8 mouse cellular contexts compared by ENCODE assay signal in the genomic region with DNA sequence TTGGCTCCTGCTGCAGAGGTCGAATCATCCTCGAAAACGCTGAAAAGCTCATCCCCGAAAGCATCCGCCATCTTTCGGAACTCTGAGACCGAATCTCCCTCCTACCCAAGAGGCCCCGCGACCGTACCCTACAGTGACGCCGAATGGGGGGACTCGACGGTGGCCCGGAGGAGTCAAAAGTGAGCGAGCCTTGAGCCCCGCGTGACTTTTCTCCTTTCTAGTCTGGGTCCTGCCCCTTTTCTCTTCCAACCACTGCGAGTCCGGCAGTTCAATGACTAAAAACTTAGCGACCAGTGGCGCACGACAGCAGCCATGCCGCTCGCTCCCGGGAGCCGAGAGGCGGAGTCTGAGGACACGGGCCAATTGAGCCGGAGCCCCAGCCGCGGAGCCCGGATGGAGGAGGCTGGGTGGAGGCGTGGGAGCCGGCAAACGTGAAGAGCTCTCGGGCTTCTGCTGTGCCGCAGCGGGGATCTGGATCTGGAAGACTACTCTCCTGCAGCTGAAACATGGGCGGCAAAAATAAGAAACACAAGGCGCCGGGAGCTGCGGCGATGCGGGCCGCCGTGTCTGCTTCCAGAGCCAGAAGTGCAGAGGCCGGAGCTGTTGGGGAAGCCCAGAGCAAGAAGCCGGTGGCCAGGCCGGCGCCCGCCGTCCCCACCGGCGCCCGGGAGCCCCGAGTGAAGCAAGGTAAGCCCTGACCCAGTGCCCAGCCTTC. TPM values are rescaled to one million over a fixed set of nuclear protein-coding genes. Genes with fewer than 3 reads are reported as not detected.
DNase-seq lines count a peak whose midpoint lies in the region; ATAC-seq lines count a peak whose summit lies in the region.

Mtrex (minus strand) TSS at position 112 of the 715 bp plus-strand sequence.
Dhx29 (plus strand) TSS at position 168 of the 715 bp plus-strand sequence.

- peak within 1 kb of the TSS; percentile 73 to 86 for H3K27ac ChIP-seq in heart, embryonic 14.5 days (replicated peaks in 1 of 2; ENCODE audit: control insufficient read depth in 1 of 2, insufficient read depth in 1 of 2, low read depth in 2 of 2, low read length in 2 of 2)
- peak within 1 kb of the TSS; percentile 92 for H3K27ac ChIP-seq in liver, embryonic 13.5 days
- H3K27ac ChIP-seq in stomach, embryonic 16.5 days (ENCODE audit: low read length) = peak within 1 kb of the TSS; percentile 85

- peaks cover 26% of the 10 kb centered on the region for H3K36me3 ChIP-seq in heart, embryonic 14.5 days (ENCODE audit: control insufficient read depth, insufficient read depth, low read length)
- H3K36me3 ChIP-seq in liver, embryonic 13.5 days = peaks cover 18% of the 10 kb centered on the region
- no peaks in the 10 kb centered on the region for H3K36me3 ChIP-seq in stomach, embryonic 16.5 days (ENCODE audit: control insufficient read depth, insufficient read depth, low read length)

- H3K27me3 ChIP-seq in heart, embryonic 14.5 days (ENCODE audit: control insufficient read depth, insufficient read depth, low read length) = no peaks in the 10 kb centered on the region
- H3K27me3 ChIP-seq in liver, embryonic 13.5 days = no peaks in the 10 kb centered on the region
- H3K27me3 ChIP-seq in stomach, embryonic 16.5 days (ENCODE audit: control insufficient read depth, insufficient read depth, low read length) = no peaks in the 10 kb centered on the region

- H3K4me3 ChIP-seq in heart, embryonic 14.5 days (ENCODE audit: control insufficient read depth in 1 of 2, insufficient read depth in 1 of 2, low read depth in 1 of 2, low read length in 2 of 2) = peak within 1 kb of the TSS; percentile 75 to 94
- H3K4me3 ChIP-seq in liver, embryonic 13.5 days (replicated peaks) = peak within 1 kb of the TSS; percentile 89
- H3K4me3 ChIP-seq in stomach, embryonic 16.5 days (replicated peaks; ENCODE audit: low read length) = peak within 1 kb of the TSS; percentile 95

- under 1% methylated on average over 57 of the region's 57 CpGs for WGBS in heart, embryonic 14.5 days
- under 1% methylated on average over 57 of the region's 57 CpGs for WGBS in liver, embryonic 13.5 days (ENCODE audit: insufficient replicate concordance)
- under 1% methylated on average over 57 of the region's 57 CpGs for WGBS in stomach, embryonic 16.5 days

- H3K9ac ChIP-seq in heart, embryonic 14.5 days (ENCODE audit: low read length) = peak within 1 kb of the TSS; percentile 90
- peak within 1 kb of the TSS; percentile 89 for H3K9ac ChIP-seq in liver, embryonic 13.5 days
- H3K9ac ChIP-seq in stomach, embryonic 16.5 days (ENCODE audit: low read length) = peak within 1 kb of the TSS; percentile 83

- peaks cover 4 to 22% of the 10 kb centered on the region in 2 experiments; a peak in 3 of 4 replicates for H3K4me1 ChIP-seq in heart, embryonic 14.5 days (ENCODE audit: control insufficient read depth in 2 of 2, insufficient read depth in 2 of 2, low read length in 2 of 2)
- H3K4me1 ChIP-seq in liver, embryonic 13.5 days (replicated peaks) = peaks cover 35% of the 10 kb centered on the region
- peaks cover 15% of the 10 kb centered on the region for H3K4me1 ChIP-seq in stomach, embryonic 16.5 days (ENCODE audit: control insufficient read depth, insufficient read depth, low read length)

- H3K9me3 ChIP-seq in heart, embryonic 14.5 days (ENCODE audit: control insufficient read depth, low read length) = no peaks in the 10 kb centered on the region
- no peaks in the 10 kb centered on the region for H3K9me3 ChIP-seq in liver, embryonic 13.5 days (replicated peaks)
- H3K9me3 ChIP-seq in stomach, embryonic 16.5 days (replicated peaks; ENCODE audit: control insufficient read depth, low read length) = no peaks in the 10 kb centered on the region

- peak; percentile 92 for ATAC-seq in CD4-positive, CD25-positive, alpha-beta regulatory T cell, adult 4 months
- ATAC-seq in heart, embryonic 14.5 days (ENCODE audit: insufficient number of reproducible peaks, insufficient read depth, low FRiP score, low read depth) = peak; percentile 98
- peak; percentile 97 for ATAC-seq in liver, embryonic 13.5 days (ENCODE audit: low read depth)
- peak; percentile 98 for ATAC-seq in stomach, embryonic 16.5 days (ENCODE audit: insufficient read depth, low FRiP score)

- peak within 1 kb of the TSS; percentile 71 for H3K4me2 ChIP-seq in heart, embryonic 14.5 days (ENCODE audit: low read length)
- peak within 1 kb of the TSS; percentile 82 for H3K4me2 ChIP-seq in liver, embryonic 13.5 days
- peak within 1 kb of the TSS; percentile 62 for H3K4me2 ChIP-seq in stomach, embryonic 16.5 days (ENCODE audit: low read depth, low read length)

- peak; percentile 91 for DNase-seq in c-Kit-negative CD71-positive TER-119-positive erythroid progenitor cells, embryonic 14.5 days (ENCODE audit: low read depth, low spot score)
- peak; percentile 95 for DNase-seq in fibroblast of lung, adult 2 months (ENCODE audit: low read depth)
- DNase-seq in kidney, postnatal 14 days = peak; percentile 99
- peak; percentile 96 for DNase-seq in liver, embryonic 13.5 days
- peak; percentile 99 for DNase-seq in neural tube, embryonic 10.5 days (ENCODE audit: extremely low spot score, low spot score)

RNA-seq across cellular contexts. Expression of gene Mtrex, which starts in this region (rescaled TPM):
- polyA plus RNA-seq in CD4-positive, CD25-positive, alpha-beta regulatory T cell, adult 4 months (2017; shearing (Covaris generic)) = 10 to 100 TPM; 61.6 to 74.8 TPM
- 46.2 and 48.6 TPM in 2 replicates for polyA plus RNA-seq in heart, embryonic 14.5 days (2014; fragmentation: Nextera tagmentation; extraction: Ambion mirVana)
- 42.2 and 56.3 TPM in 2 replicates for polyA plus RNA-seq in liver, embryonic 13.5 days (2015; fragmentation: Nextera tagmentation; extraction: Ambion mirVana)
- 62.5 and 63.7 TPM in 2 replicates for polyA plus RNA-seq in stomach, embryonic 16.5 days (2015; fragmentation: Nextera tagmentation; extraction: Ambion mirVana)

RNA-seq across cellular contexts. Expression of gene Dhx29, which starts in this region (rescaled TPM):
- 10 to 100 TPM; 10.7 to 14.2 TPM for polyA plus RNA-seq in CD4-positive, CD25-positive, alpha-beta regulatory T cell, adult 4 months (2017; shearing (Covaris generic))
- 11.8 and 16.7 TPM in 2 replicates for polyA plus RNA-seq in heart, embryonic 14.5 days (2014; fragmentation: Nextera tagmentation; extraction: Ambion mirVana)
- 13.2 and 14.4 TPM in 2 replicates for polyA plus RNA-seq in liver, embryonic 13.5 days (2015; fragmentation: Nextera tagmentation; extraction: Ambion mirVana)
- 12.6 and 16.9 TPM in 2 replicates for polyA plus RNA-seq in stomach, embryonic 16.5 days (2015; fragmentation: Nextera tagmentation; extraction: Ambion mirVana)

Comparison
In these comparisons a context has a peak if more than half of its experiments do, and no peak if none do; other contexts are left out.
1. Peak in every context shown above with its lines: DNase-seq, ATAC-seq, H3K4me3 ChIP-seq and H3K27ac ChIP-seq.